In the genomic region with DNA sequence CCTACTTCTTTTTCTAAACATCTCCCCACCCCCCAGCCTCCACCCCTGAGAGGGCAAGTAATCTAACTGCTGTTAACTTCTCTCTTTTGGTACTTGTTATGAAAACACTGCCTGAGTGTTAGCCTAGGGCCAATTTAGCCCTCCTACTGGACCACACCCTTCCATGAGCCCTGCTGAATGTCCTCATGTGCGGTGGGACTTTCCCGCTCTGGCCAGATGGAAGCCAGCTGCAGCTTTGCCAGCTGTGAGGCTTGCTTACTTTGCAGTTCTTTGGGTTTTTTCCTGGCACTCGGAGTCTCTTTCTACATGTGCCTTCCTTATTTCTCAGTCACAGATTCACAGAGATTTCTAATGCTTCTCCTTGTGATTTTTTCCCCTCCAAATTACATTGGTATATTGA, we compare ENCODE assay signal across 11 mouse cellular contexts. TPM values are rescaled to one million over a fixed set of nuclear protein-coding genes. Genes with fewer than 3 reads are reported as not detected.
A peak's percentile ranks its signal among the peaks of the same experiment; 100 is the strongest.
DNase-seq lines count a peak whose midpoint lies in the region; ATAC-seq and TF ChIP-seq lines count a peak whose summit lies in the region.
"Had no signal": no experiment of that assay in that cellular context is flagged by ENCODE, and none has a peak within 500 bp of the region (broad histone marks: within the 10 kb centered on the region; RNA-seq: fewer than 3 reads in every experiment).

No protein-coding gene starts in this region.

- peak; percentile 46 to 48 for DNase-seq in kidney, postnatal 36 days
- DNase-seq in kidney, postnatal 14 days: no peak
- DNase-seq in R1 (ENCODE audit: low read depth, low spot score): peak; percentile 6
- DNase-seq in gastrocnemius, postnatal 25 days: peak; percentile 53
- DNase-seq in lung, postnatal 36 days: peak; percentile 47
- no peak for DNase-seq in left cerebral cortex, adult 2 months (ENCODE audit: extremely low spot score in 1 of 2, low spot score in 2 of 2)
- no peak for DNase-seq in cerebellum, adult 2 months
- DNase-seq: thymus, adult 18-20 months had no signal

- ATAC-seq in megakaryocyte-erythroid progenitor cell, adult 5-6 weeks (replicated peaks; ENCODE audit: low FRiP score, low TSS enrichment, poor library complexity, severe bottlenecking): no peak
- ATAC-seq: liver, embryonic 12.5 days had no signal

- H3K4me1 ChIP-seq in cerebellum, adult 2 months (ENCODE audit: control insufficient read depth, insufficient read depth, low read length): no peaks in the 10 kb centered on the region
- H3K4me1 ChIP-seq: liver, embryonic 12.5 days had no signal

- intact Hi-C loops in left cerebral cortex, adult 2 months (cut with DNase I): no loop called here

- H3K27ac ChIP-seq in left cerebral cortex, adult 2 months: no peak overlapping the region
- H3K27ac ChIP-seq in cerebellum, adult 2 months (ENCODE audit: insufficient read depth, low read length): no peak overlapping the region
- H3K27ac ChIP-seq: layer of hippocampus, adult 2 months; liver, embryonic 12.5 days had no signal

- H3K4me3 ChIP-seq in left cerebral cortex, adult 2 months: no peak overlapping the region
- H3K4me3 ChIP-seq in cerebellum, adult 2 months (replicated peaks; ENCODE audit: insufficient read depth, low read depth, low read length): no peak overlapping the region
- H3K4me3 ChIP-seq: layer of hippocampus, adult 2 months; liver, embryonic 12.5 days had no signal

- no peaks in the 10 kb centered on the region for H3K27me3 ChIP-seq in cerebellum, adult 2 months (ENCODE audit: control insufficient read depth, insufficient read depth, low read length)
- H3K27me3 ChIP-seq: liver, embryonic 12.5 days had no signal

- TF ChIP-seq CTCF in left cerebral cortex, adult 2 months (IDR thresholded peaks at IDR 0.05): no peak
- no peak for TF ChIP-seq CTCF in cerebellum, adult 2 months (IDR thresholded peaks at IDR 0.05; ENCODE audit: borderline replicate concordance, insufficient read depth, low read depth, low read length)

- WGBS in cerebellum, adult 2 months: 71% methylated on average over 3 of the region's 3 CpGs

- TF ChIP-seq POLR2A in cerebellum, adult 2 months (IDR thresholded peaks at IDR 0.05; ENCODE audit: borderline replicate concordance, insufficient read depth, low read length): no peak

RNA-seq across cellular contexts. Expression of gene Prss23, which starts 45.3 kb away (rescaled TPM):
- 10 to 100 TPM; 43.0 to 50.5 TPM for total RNA-seq in gastrocnemius, postnatal 25 days (2021)
- 10 to 100 TPM; 17.4 to 20.6 TPM for total RNA-seq in left cerebral cortex, adult 2 months (2021)
- polyA plus RNA-seq in cerebellum, adult 2 months (2012; rRNA removed): 10.9 and 13.6 TPM in 2 replicates
- total RNA-seq in megakaryocyte-erythroid progenitor cell, adult 5-6 weeks (2014; fragmentation: Nextera tagmentation): not detected in 2 replicates
- total RNA-seq in megakaryocyte-erythroid progenitor cell, adult 5-6 weeks (2017): not detected in 2 replicates

Comparison
In these comparisons a context has a peak if more than half of its experiments do, and no peak if none do; other contexts are left out.
1. DNase-seq: peak in kidney, postnatal 36 days (2 of 2), R1 (single experiment), gastrocnemius, postnatal 25 days (single experiment) and lung, postnatal 36 days (single experiment); none in kidney, postnatal 14 days (single experiment), left cerebral cortex, adult 2 months (0 of 2) and cerebellum, adult 2 months (0 of 2).
2. RNA of gene Prss23, which starts 45.3 kb away (total RNA-seq): 43.0 to 50.5 TPM in gastrocnemius, postnatal 25 days and 17.4 to 20.6 TPM in left cerebral cortex, adult 2 months; not detected in megakaryocyte-erythroid progenitor cell, adult 5-6 weeks; every median in the first group is over 10 times any median in the second.